Mouse (Mus musculus) inflammation-experienced regulatory T-cells (primary cell): Measurements from ENCODE around the gene Prss21. TPM values are rescaled to one million over a fixed set of nuclear protein-coding genes. Genes with fewer than 3 reads are reported as not detected.

Source experiments
- polyA plus RNA-seq, 2 experiments: library from polyadenylated mRNA; unstranded; fragments of 100-300 nt; shearing (Covaris generic); gene quantifications; one replicate each; pipeline ENCODE4 v1.2.1; 2017

Gene Prss21
- not detected for polyA plus RNA-seq

DNA sequence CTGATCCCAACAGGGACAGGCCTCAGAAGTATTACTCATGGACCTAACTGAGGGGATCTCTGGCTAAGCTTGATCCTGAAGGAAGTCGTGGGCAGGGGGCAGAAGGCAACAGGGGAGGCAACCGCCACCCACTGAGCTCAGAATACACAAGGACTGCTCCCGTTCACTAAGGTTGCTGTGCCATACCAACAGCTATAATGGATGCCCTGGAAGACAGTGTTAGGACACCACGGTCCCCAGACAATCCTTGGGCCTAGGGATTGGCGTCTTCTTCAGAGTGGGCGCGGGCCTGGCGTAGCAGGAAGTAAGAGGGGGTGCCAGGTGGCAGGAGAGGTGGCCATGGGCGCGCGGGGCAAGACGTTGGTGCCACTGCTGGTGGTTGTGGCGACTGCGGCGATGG lies at the start of gene Prss21:
TSS of gene Prss21 (plus strand) at position 301 of the 400 bp plus-strand sequence.

DNA sequence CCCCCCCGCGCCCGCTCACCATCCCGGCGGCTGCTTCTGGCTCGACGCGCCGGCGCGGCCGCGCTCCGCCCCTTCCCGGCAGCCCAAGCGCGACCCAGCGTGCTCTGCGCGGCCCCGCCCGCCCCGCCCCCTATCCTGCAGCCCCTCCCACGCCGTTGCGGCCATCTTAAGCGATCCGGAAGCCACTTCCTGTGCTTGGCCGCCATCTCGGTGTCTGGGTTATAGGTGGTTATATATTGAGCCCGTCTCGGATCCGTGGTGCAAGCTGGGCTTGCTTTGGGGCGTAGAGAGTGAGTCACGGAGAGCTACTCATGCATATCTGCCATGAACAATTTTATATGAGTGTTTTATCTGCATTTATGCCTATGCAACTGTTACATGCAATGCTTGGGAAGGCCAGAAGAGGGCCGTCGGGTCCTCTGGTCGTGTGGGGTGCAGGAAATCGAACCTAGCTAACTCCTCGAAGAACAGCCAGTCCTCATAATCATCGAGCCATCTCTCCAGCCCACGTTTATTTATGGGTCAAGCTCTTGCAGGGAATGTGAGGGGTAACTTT lies 38.7 kb upstream of the Prss21 start, which contains the start of gene Elob:
TSS of gene Elob (minus strand) at position 73 of the 556 bp plus-strand sequence.

GRCm38 (mm10) chr17:23836006-23836575 lies 31.8 kb upstream of the Prss21 start, which contains the start of gene Prss33:
Gene Prss33, minus strand, starts transcription at chr17:23836056.

DNA sequence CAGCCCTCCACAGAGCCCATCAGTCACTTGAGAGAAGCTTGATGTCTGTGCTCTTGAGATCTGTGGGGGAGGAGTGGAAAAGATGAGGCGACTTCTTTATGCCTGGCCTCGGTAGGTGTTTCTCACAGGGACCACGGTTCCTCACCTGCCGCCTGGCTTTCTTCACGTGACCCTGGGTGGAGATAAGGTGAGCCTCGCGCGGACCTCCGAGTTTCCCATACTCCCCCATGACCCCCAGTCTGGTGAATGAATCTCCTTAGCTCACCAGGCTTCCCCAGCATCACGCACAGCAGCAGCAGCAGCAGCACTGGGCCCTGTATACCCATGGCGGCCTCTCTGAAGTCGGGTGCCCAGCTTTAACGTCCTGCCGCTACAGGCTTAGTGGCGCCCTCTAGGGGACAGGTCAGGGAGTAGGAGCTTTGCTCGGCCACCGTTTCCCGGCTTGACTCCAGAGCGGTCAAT lies 24.0 kb upstream of the Prss21 start, which contains the start of the genes Prss32 and Prss41:
TSS of gene Prss32 (plus strand) at position 44 of the 462 bp plus-strand sequence.
TSS of gene Prss41 (minus strand) at position 361 of the 462 bp plus-strand sequence.

DNA sequence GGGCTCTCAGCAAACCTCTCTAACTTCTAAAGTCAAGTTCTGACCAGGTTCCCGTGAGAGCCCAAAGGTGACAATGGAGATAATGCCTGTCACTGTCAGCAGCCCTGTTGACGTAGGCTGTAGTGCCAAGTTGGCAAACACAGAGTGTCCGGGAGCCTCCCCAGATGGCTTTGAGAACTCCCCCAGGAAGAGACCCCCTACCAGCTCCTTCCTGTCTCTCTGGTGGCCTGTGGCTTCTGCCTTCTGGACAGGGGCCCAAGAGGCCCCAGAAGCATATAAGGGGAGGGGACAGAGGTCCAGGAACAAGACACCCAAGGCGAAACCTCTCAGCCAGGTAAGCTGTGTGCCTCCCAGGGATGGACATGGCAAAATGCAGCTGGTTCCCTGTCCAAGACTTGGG lies 12.7 kb downstream of the Prss21 start, which contains the start of the genes Dcpp1 and Dcpp2:
TSS of gene Dcpp1 (plus strand) at position 301 of the 400 bp plus-strand sequence.
TSS of gene Dcpp2 (plus strand) at position 305 of the 400 bp plus-strand sequence.

GRCm38 (mm10) chr17:23917158-23917557 lies 49.3 kb downstream of the Prss21 start, which contains the start of gene Dcpp3:
Gene Dcpp3, plus strand, starts transcription at chr17:23917458.

Other genes starting within 250 kb of the Prss21 start
- gene Mmp25, start 222.8 kb upstream of the Prss21 start, polyA plus RNA-seq = 1 to 10 TPM; 1.1 to 1.9 TPM
- gene Bicdl2, start 207.6 kb upstream of the Prss21 start, polyA plus RNA-seq = 1 to 10 TPM in 1 of 2 experiments, under 1 TPM in 1; 0.75 to 1.2 TPM
- 10 to 100 TPM; 52.2 to 57.4 TPM for gene Hcfc1r1, start 194.5 kb upstream of the Prss21 start, polyA plus RNA-seq
- gene Thoc6, start 194.2 kb upstream of the Prss21 start, polyA plus RNA-seq = 10 to 100 TPM; 18.6 to 37.6 TPM
- gene Tnfrsf12a, start 190.6 kb upstream of the Prss21 start, polyA plus RNA-seq = 10 to 100 TPM in 1 of 2 experiments, 1 to 10 TPM in 1; 7.3 to 15.8 TPM
- gene Cldn6, start 188.8 kb upstream of the Prss21 start, polyA plus RNA-seq = under 1 TPM in 1 of 2 experiments, not detected in 1; 0.39 TPM
- gene Cldn9, start 184.0 kb upstream of the Prss21 start, polyA plus RNA-seq = under 1 TPM in 1 of 2 experiments, not detected in 1; 0.71 TPM
- gene 1520401A03Rik, start 145.3 kb upstream of the Prss21 start, polyA plus RNA-seq = 1 to 10 TPM in 1 of 2 experiments, under 1 TPM in 1; 0.49 to 1.3 TPM
- gene Pkmyt1, start 141.7 kb upstream of the Prss21 start, polyA plus RNA-seq = 10 to 100 TPM; 45.8 to 70.2 TPM
- gene Paqr4, start 127.2 kb upstream of the Prss21 start, polyA plus RNA-seq = 1 to 10 TPM; 6.7 to 8.1 TPM
- gene Kremen2, start 122.2 kb upstream of the Prss21 start, polyA plus RNA-seq = 1 to 10 TPM; 4.9 to 7.1 TPM
- gene Flywch1, start 96.5 kb upstream of the Prss21 start, polyA plus RNA-seq = 10 to 100 TPM; 38.5 to 40.7 TPM
- 1 to 10 TPM; 6.7 to 8.0 TPM for gene Flywch2, start 82.0 kb upstream of the Prss21 start, polyA plus RNA-seq
- gene Srrm2, start 77.5 kb upstream of the Prss21 start, polyA plus RNA-seq = 100 to 1,000 TPM; 854 to 986 TPM
- gene Elob, start 38.9 kb upstream of the Prss21 start, polyA plus RNA-seq = 100 to 1,000 TPM; 516 to 639 TPM
- gene Prss33, start 32.0 kb upstream of the Prss21 start, polyA plus RNA-seq = 1 to 10 TPM in 1 of 2 experiments, not detected in 1; 3.1 TPM
- gene Prss32, start 24.2 kb upstream of the Prss21 start, polyA plus RNA-seq = under 1 TPM in 1 of 2 experiments, not detected in 1; 0.73 TPM
- 1 to 10 TPM; 2.5 to 7.6 TPM for gene Prss41, start 23.9 kb upstream of the Prss21 start, polyA plus RNA-seq
- gene Dcpp1, start 12.8 kb downstream of the Prss21 start, polyA plus RNA-seq = 10 to 100 TPM in 1 of 2 experiments, not detected in 1; 22.4 TPM
- under 1 TPM in 1 of 2 experiments, not detected in 1; 0.84 TPM for gene Dcpp2, start 12.8 kb downstream of the Prss21 start, polyA plus RNA-seq
- gene Dcpp3, start 49.4 kb downstream of the Prss21 start, polyA plus RNA-seq = 1 to 10 TPM in 1 of 2 experiments, under 1 TPM in 1; 0.43 to 5.0 TPM
- gene Sbp, start 73.6 kb downstream of the Prss21 start, polyA plus RNA-seq = not detected
- not detected for gene Sbpl, start 87.2 kb downstream of the Prss21 start, polyA plus RNA-seq
- 1 to 10 TPM in 1 of 2 experiments, not detected in 1; 1.2 TPM for gene Prss30, start 112.5 kb downstream of the Prss21 start, polyA plus RNA-seq
- not detected for gene Prss22, start 130.0 kb downstream of the Prss21 start, polyA plus RNA-seq
- 1 to 10 TPM in 1 of 2 experiments, under 1 TPM in 1; 0.58 to 2.5 TPM for gene Prss27, start 170.1 kb downstream of the Prss21 start, polyA plus RNA-seq
- gene Kctd5, start 205.4 kb downstream of the Prss21 start, polyA plus RNA-seq = 10 to 100 TPM; 22.2 to 27.8 TPM